In genomic region chr10:96605856-96606255, GRCm38 (mm10) we compare ENCODE assay signal across 15 mouse cellular contexts.
"Had no signal": no experiment of that assay in that cellular context is flagged by ENCODE, and none has a peak within 500 bp of the region (broad histone marks: within the 10 kb centered on the region; RNA-seq: fewer than 3 reads in every experiment).

No protein-coding gene starts in this region.

- DNase-seq: kidney, adult 18-20 months; kidney, adult 9 months; kidney, postnatal 14 days; kidney, postnatal 4 days; left cerebral cortex, postnatal 4 days; liver, postnatal 0 days; lung, embryonic 14.5 days; retina, postnatal 1 day; right cerebral cortex, postnatal 25 days; spleen, adult 18-20 months; thymus, postnatal 25 days had no signal

- ATAC-seq: intestine, embryonic 16.5 days; liver, postnatal 0 days; lung, postnatal 0 days; midbrain, embryonic 13.5 days; midbrain, embryonic 16.5 days had no signal
